ENCODE assay signal across 14 mouse cellular contexts in the genomic region with DNA sequence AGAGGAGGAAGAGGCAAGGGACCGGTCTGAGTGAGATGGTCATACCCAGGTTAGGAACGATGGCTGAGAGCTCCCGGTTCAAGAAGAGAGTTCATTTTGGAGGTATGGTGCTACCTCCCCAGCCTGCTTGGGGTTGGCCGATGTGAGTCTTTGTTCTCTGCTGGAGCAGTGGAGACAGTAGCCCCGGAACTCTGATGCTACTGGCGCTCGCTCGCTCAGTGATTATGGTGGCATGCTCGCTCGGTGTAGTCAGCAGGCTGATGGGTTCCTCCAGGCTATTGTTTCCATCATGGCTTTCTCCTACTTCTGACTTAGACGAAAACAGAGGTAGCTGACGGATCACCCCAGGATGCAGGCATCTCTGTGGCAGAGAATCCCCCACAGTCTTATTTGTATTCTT.
A peak's percentile ranks its signal among the peaks of the same experiment; 100 is the strongest.
DNase-seq lines count a peak whose midpoint lies in the region; ATAC-seq lines count a peak whose summit lies in the region.
"Had no signal": no experiment of that assay in that cellular context is flagged by ENCODE, and none has a peak within 500 bp of the region (broad histone marks: within the 10 kb centered on the region; RNA-seq: fewer than 3 reads in every experiment).

No protein-coding gene starts in this region.

- peak overlapping the region; percentile 48 for H3K9ac ChIP-seq in forebrain, embryonic 11.5 days (ENCODE audit: low read length)
- peak overlapping the region; percentile 42 for H3K9ac ChIP-seq in hindbrain, embryonic 15.5 days
- H3K9ac ChIP-seq in midbrain, embryonic 16.5 days (ENCODE audit: low read depth, low read length) = peak overlapping the region; percentile 49
- H3K9ac ChIP-seq: liver, embryonic 15.5 days; stomach, embryonic 15.5 days had no signal

- ATAC-seq in forebrain, embryonic 11.5 days (replicated peaks; ENCODE audit: low FRiP score) = no peak
- ATAC-seq in hindbrain, embryonic 15.5 days (ENCODE audit: low FRiP score, low read depth) = no peak
- peak; percentile 49 for ATAC-seq in midbrain, embryonic 16.5 days

- 0 out of 2 replicates have a peak, but pooled peaks cover 11% of the 10 kb centered on the region for H3K27me3 ChIP-seq in embryonic facial prominence, embryonic 10.5 days (replicated peaks; ENCODE audit: low read depth, poor library complexity, severe bottlenecking)
- no peaks in the 10 kb centered on the region for H3K27me3 ChIP-seq in forebrain, embryonic 11.5 days (ENCODE audit: control insufficient read depth, insufficient read depth, low read length)
- H3K27me3 ChIP-seq in hindbrain, embryonic 15.5 days = no peaks in the 10 kb centered on the region
- no peaks in the 10 kb centered on the region for H3K27me3 ChIP-seq in midbrain, embryonic 16.5 days (ENCODE audit: control insufficient read depth, insufficient read depth, low read depth, low read length)
- H3K27me3 ChIP-seq: liver, embryonic 15.5 days; stomach, embryonic 15.5 days had no signal

- H3K9me3 ChIP-seq in embryonic facial prominence, embryonic 10.5 days = no peaks in the 10 kb centered on the region
- H3K9me3 ChIP-seq in forebrain, embryonic 11.5 days (ENCODE audit: control insufficient read depth, low read length) = no peaks in the 10 kb centered on the region
- no peaks in the 10 kb centered on the region for H3K9me3 ChIP-seq in hindbrain, embryonic 15.5 days
- no peaks in the 10 kb centered on the region for H3K9me3 ChIP-seq in midbrain, embryonic 16.5 days (replicated peaks; ENCODE audit: control insufficient read depth, low read length, poor library complexity, severe bottlenecking)
- H3K9me3 ChIP-seq: liver, embryonic 15.5 days; stomach, embryonic 15.5 days had no signal

- H3K27ac ChIP-seq in embryonic facial prominence, embryonic 10.5 days (replicated peaks) = peak overlapping the region; percentile 63; the same call in 1 of the 2 replicates
- H3K27ac ChIP-seq in forebrain, embryonic 11.5 days (ENCODE audit: low read depth, low read length) = no peak overlapping the region
- H3K27ac ChIP-seq in hindbrain, embryonic 15.5 days (replicated peaks) = peak overlapping the region; percentile 77
- H3K27ac ChIP-seq in midbrain, embryonic 16.5 days (ENCODE audit: low read length) = peak overlapping the region; percentile 83
- H3K27ac ChIP-seq: kidney, postnatal 0 days; liver, embryonic 15.5 days; macrophage; stomach, embryonic 15.5 days had no signal

- DNase-seq in embryonic facial prominence, embryonic 10.5 days (ENCODE audit: low spot score) = no peak
- DNase-seq in forebrain, embryonic 11.5 days (ENCODE audit: low spot score) = no peak
- DNase-seq in cerebellum, postnatal 14 days = no peak
- DNase-seq in left cerebral cortex, adult 9 months (ENCODE audit: low spot score in 2 of 2) = no peak
- no peak for DNase-seq in thymus, adult 18-20 months
- DNase-seq: heart, postnatal 4 days; right cerebral cortex, postnatal 4 days; thymus, postnatal 4 days had no signal

- WGBS in embryonic facial prominence, embryonic 10.5 days = 52% methylated on average over 12 of the region's 12 CpGs
- WGBS in forebrain, embryonic 11.5 days = 46% methylated on average over 12 of the region's 12 CpGs
- 25% methylated on average over 12 of the region's 12 CpGs for WGBS in hindbrain, embryonic 15.5 days
- 23% methylated on average over 12 of the region's 12 CpGs for WGBS in midbrain, embryonic 16.5 days

- H3K4me1 ChIP-seq in embryonic facial prominence, embryonic 10.5 days = peaks cover 58% of the 10 kb centered on the region
- peaks cover 13% of the 10 kb centered on the region for H3K4me1 ChIP-seq in forebrain, embryonic 11.5 days (replicated peaks; ENCODE audit: control insufficient read depth, insufficient read depth, low read length)
- H3K4me1 ChIP-seq in hindbrain, embryonic 15.5 days (replicated peaks) = peaks cover 53% of the 10 kb centered on the region
- H3K4me1 ChIP-seq in midbrain, embryonic 16.5 days (ENCODE audit: control insufficient read depth, insufficient read depth, low read length) = peaks cover 48% of the 10 kb centered on the region
- H3K4me1 ChIP-seq: liver, embryonic 15.5 days had no signal

- peak overlapping the region; percentile 40 for H3K4me2 ChIP-seq in forebrain, embryonic 11.5 days (ENCODE audit: low read depth, low read length, severe bottlenecking)
- peak overlapping the region; percentile 55 for H3K4me2 ChIP-seq in hindbrain, embryonic 15.5 days
- H3K4me2 ChIP-seq in midbrain, embryonic 16.5 days (ENCODE audit: low read length) = peak overlapping the region; percentile 49
- H3K4me2 ChIP-seq: liver, embryonic 15.5 days; stomach, embryonic 15.5 days had no signal

- H3K4me3 ChIP-seq in embryonic facial prominence, embryonic 10.5 days = peak overlapping the region; percentile 29; the same call in 1 of the 2 replicates
- peak overlapping the region; percentile 15; the same call in 1 of the 2 replicates for H3K4me3 ChIP-seq in forebrain, embryonic 11.5 days (ENCODE audit: low read depth, low read length)
- peak overlapping the region; percentile 35 for H3K4me3 ChIP-seq in hindbrain, embryonic 15.5 days
- H3K4me3 ChIP-seq in midbrain, embryonic 16.5 days (ENCODE audit: low read depth, low read length) = peak overlapping the region; percentile 32
- H3K4me3 ChIP-seq: liver, embryonic 15.5 days; stomach, embryonic 15.5 days had no signal

- no peaks in the 10 kb centered on the region for H3K36me3 ChIP-seq in embryonic facial prominence, embryonic 10.5 days (replicated peaks)
- no peaks in the 10 kb centered on the region for H3K36me3 ChIP-seq in forebrain, embryonic 11.5 days (ENCODE audit: control insufficient read depth, insufficient read depth, low read length)
- H3K36me3 ChIP-seq in hindbrain, embryonic 15.5 days = no peaks in the 10 kb centered on the region
- H3K36me3 ChIP-seq in midbrain, embryonic 16.5 days (ENCODE audit: control insufficient read depth, insufficient read depth, low read length) = no peaks in the 10 kb centered on the region
- H3K36me3 ChIP-seq: liver, embryonic 15.5 days; stomach, embryonic 15.5 days had no signal
